Mouse (Mus musculus) ES-E14 (cell line): ENCODE measurements at regions not wholly inside any gene's neighbourhood (a gene's known extent, or its start where the extent isn't known, plus 50 kb on each side); places are given as distances from the start of the nearest gene placed in this dataset.

Experiments used
- CHD2 ChIP-seq: IDR thresholded peaks from 2 replicates; pipeline ENCODE4 v1.6.1; 2014; ENCODE audit warnings: mild to moderate bottlenecking, low read depth, low read length, inconsistent platforms
- HCFC1 ChIP-seq: IDR thresholded peaks from 2 replicates; pipeline ENCODE4 v1.6.1; 2012; ENCODE audit warnings: low read length, inconsistent platforms, borderline replicate concordance; ENCODE audit not compliant: insufficient read depth
- MAFK ChIP-seq: IDR thresholded peaks from 2 replicates; pipeline ENCODE4 v1.6.1; 2014; ENCODE audit warnings: mild to moderate bottlenecking, low read depth, low read length, inconsistent platforms; ENCODE audit not compliant: insufficient read depth
- ZC3H11A ChIP-seq: IDR thresholded peaks from 2 replicates; pipeline ENCODE4 v1.6.1; 2012; ENCODE audit warnings: low read depth, mild to moderate bottlenecking, inconsistent platforms, low read length, borderline replicate concordance
- ZNF384 ChIP-seq: IDR thresholded peaks from 2 replicates; pipeline ENCODE4 v1.6.1; 2012; ENCODE audit warnings: low read depth, low read length, inconsistent platforms

GRCm38 (mm10) chr12:35390266-35390665 is 144.6 kb downstream of the Ahr start:
- TF ChIP-seq CHD2 (no peak), ZNF384 (no peak), MAFK (no peak), HCFC1 (no peak), ZC3H11A (no peak)
